Mouse (Mus musculus) neutrophil, adult 83 days (primary cell): ENCODE measurements around the gene Rbbp4. TPM values are rescaled to one million over a fixed set of nuclear protein-coding genes. Genes with fewer than 3 reads are reported as not detected.

Experiments
- total RNA-seq, 2 experiments: library from RNA; stranded (reverse); gene quantifications; one replicate each; pipeline ENCODE4 v1.2.4; 2023

The Rbbp4 gene
- total RNA-seq: 100 to 1,000 TPM; 121 to 132 TPM

DNA sequence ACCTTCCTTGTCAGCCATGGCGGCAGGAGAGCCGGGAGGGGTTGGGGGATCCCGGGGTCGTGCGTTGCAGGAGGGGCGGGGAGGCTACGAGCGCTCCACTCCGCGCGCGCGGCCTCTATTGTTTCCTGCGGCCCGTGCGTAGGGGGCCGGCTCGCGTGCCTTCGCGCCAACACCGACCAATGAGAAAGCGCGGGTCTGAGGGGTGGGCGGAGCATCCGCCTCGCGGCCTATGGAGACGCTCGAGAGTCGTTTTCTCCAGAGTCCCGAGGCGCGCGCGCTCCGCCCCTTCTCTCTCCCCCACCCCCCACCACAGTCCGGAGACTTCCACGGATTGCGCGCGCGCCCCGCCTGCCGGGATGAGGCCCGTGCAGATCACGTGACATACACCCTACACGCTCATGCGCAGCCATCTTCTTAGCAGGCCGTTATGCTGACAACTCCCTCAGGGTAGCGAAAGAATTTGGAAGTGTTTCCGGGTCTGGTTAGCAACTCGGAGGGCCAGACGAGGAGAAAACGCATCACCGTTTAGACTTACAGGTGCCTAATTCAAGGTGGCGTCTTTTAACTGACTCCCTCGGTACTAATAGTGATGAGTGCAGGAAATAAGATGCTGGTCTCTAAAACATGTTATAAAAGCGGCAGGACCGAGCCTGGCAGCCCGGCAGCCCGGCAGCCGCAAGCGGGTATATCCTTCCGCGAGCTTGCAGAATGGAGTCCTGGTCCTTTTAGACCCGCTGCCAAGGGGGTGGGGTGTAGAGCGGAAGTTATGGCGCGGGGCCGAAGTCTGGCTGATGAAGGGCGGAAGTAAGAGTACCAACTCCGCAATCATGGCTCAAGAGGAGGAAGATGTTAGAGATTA, at the start of gene Rbbp4, which contains the start of gene Zbtb8os:
Gene Rbbp4 (minus strand): TSS at position 155 of the 859 bp plus-strand sequence.
Gene Zbtb8os (plus strand): TSS at position 480 of the 859 bp plus-strand sequence.

DNA sequence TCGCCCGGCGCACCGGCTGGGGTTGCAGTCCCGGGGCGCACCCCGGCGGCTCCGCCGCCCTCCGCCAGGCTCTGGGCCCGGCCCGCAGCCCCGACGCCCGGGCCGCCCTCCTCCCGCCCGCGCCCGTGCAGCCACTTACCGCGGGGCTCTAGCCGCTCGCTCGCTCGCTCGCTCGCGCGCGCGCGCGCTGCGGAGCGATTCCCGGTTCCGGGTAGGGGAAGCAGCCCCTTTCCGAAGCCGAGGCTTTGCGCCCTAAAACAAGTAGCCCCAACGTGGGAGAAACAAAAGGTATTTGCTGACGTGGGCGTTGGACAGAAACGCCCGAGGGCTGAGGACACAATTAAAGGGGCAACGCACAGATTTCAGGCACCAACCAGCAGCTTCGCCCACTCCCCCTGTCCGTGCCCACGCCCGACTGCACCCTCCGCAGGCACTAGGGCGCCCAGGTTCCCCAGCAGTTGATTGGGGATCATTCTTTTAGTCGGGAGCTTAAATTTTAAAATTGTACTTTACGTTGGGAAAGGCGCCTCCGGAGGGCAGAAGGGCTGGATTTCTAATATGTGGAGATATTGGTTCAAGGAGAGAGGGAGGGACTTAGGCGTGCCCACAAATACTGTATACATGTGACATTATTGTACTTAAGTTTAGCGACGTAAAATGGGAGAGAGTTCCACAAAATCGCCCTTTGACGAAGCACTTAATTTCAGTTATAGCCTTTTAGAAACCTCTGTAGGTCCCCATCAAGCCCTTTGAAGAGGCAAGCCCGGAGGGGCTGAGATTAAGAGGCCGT, 42.6 kb upstream of the Rbbp4 start, which contains the start of gene Zbtb8a:
Gene Zbtb8a (minus strand): TSS at position 516 of the 790 bp plus-strand sequence.

DNA sequence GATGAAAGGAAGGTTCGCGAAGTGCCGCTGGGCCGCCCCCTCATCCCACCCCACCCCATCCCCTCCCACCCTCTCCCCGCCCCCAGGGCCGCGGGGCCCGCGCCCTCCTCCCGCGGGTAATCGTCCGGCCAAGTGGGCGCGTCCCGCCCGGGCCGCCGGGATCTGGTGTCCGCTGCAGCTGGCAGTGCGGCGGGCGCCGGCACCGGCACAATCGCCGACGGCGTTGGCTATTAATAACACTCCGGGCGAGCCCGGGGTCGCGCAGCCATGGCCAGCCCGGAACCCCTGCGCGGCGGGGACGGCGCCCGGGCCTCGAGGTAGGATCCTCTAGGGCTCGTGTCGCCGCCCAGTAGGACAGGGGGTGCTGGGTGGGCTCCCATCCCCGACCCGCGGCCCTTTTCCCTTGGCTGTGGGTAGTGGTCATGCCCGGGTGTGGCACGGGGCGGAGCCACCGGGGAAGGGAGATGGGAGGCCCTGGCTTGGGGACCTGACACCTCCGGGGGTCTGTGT, 47.6 kb downstream of the Rbbp4 start, which contains the start of gene Sync:
Gene Sync (plus strand): TSS at position 146 of the 510 bp plus-strand sequence.

GRCm38 (mm10) chr4:129261196-129261595, 74.0 kb downstream of the Rbbp4 start, which contains the start of gene C77080:
Gene C77080, minus strand, starts transcription at chr4:129261404.

Other genes with a start within 250 kb of the Rbbp4 start
- not detected for gene Tmem54, start 229.8 kb downstream of the Rbbp4 start, total RNA-seq
- not detected for gene Hpca, start 213.3 kb downstream of the Rbbp4 start, total RNA-seq
- gene Fndc5, start 198.4 kb downstream of the Rbbp4 start, total RNA-seq: not detected
- 10 to 100 TPM; 11.5 to 12.5 TPM for gene S100pbp, start 145.6 kb downstream of the Rbbp4 start, total RNA-seq
- 10 to 100 TPM; 16.4 to 25.4 TPM for gene Yars, start 145.6 kb downstream of the Rbbp4 start, total RNA-seq
- gene C77080, start 74.0 kb downstream of the Rbbp4 start, total RNA-seq: not detected
- gene Sync, start 47.8 kb downstream of the Rbbp4 start, total RNA-seq: not detected
- gene Zbtb8os, start 325 bp upstream of the Rbbp4 start, total RNA-seq: 10 to 100 TPM; 24.2 to 25.8 TPM
- gene Zbtb8a, start 42.7 kb upstream of the Rbbp4 start, total RNA-seq: 1 to 10 TPM; 1.4 to 1.7 TPM
- gene Zbtb8b, start 105.5 kb upstream of the Rbbp4 start, total RNA-seq: not detected
- gene Bsdc1, start 126.2 kb upstream of the Rbbp4 start, total RNA-seq: 10 to 100 TPM; 73.9 to 76.4 TPM
- not detected for gene Tssk3, start 155.7 kb upstream of the Rbbp4 start, total RNA-seq
- gene Fam229a, start 155.8 kb upstream of the Rbbp4 start, total RNA-seq: not detected
- gene Marcksl1, start 178.2 kb upstream of the Rbbp4 start, total RNA-seq: 10 to 100 TPM; 73.7 to 85.8 TPM
- gene Hdac1, start 207.3 kb upstream of the Rbbp4 start, total RNA-seq: 10 to 100 TPM; 68.9 to 73.8 TPM
- 1 to 10 TPM; 1.3 TPM for gene Lck, start 238.3 kb upstream of the Rbbp4 start, total RNA-seq
- gene Fam167b, start 243.2 kb upstream of the Rbbp4 start, total RNA-seq: not detected